Mouse (Mus musculus) midbrain, embryonic 11.5 days (tissue): Measurements from ENCODE around the gene Batf2. TPM values are rescaled to one million over a fixed set of nuclear protein-coding genes. Genes with fewer than 3 reads are reported as not detected.
A peak's percentile ranks its signal among the peaks of the same experiment; 100 is the strongest.
"Not testable (repeated sequence)": the region's sequence is repeated elsewhere in the genome, so short reads cannot be mapped to it uniquely, and the experiment has no call there.

Source experiments
- ATAC-seq: fragments of 200-750 bp; cut with Nextera tagmentation; 2 replicates; pipeline ENCODE4 v1.8.0; 2017; ENCODE audit warnings: moderate TSS enrichment, moderate library complexity; ENCODE audit not compliant: low FRiP score
- DNase-seq: peaks from one replicate; pipeline ENCODE4 v3.0.0; 2015; ENCODE audit warnings: low spot score; ENCODE audit errors: missing footprints
- H3K27ac ChIP-seq: fragments of 300-500 bp; sonication (generic); 2 replicates; pipeline ENCODE4 v1.5.1; 2014; ENCODE audit warnings: low read depth, low read length
- H3K27me3 ChIP-seq: fragments of 300-500 bp; sonication (generic); 2 replicates; pipeline ENCODE4 v1.6.1; 2014; ENCODE audit warnings: mild to moderate bottlenecking, low read length, moderate library complexity, mixed read lengths; ENCODE audit not compliant: control insufficient read depth, insufficient read depth
- H3K36me3 ChIP-seq: fragments of 300-500 bp; sonication (generic); 2 replicates; pipeline ENCODE4 v1.6.1; 2014; ENCODE audit warnings: mild to moderate bottlenecking, low read length, moderate library complexity, mixed read lengths; ENCODE audit not compliant: control insufficient read depth, insufficient read depth
- H3K4me1 ChIP-seq: fragments of 300-500 bp; sonication (generic); 2 replicates; pipeline ENCODE4 v1.6.1; 2014; ENCODE audit warnings: low read length; ENCODE audit not compliant: control insufficient read depth, insufficient read depth
- H3K4me2 ChIP-seq: fragments of 300-500 bp; sonication (generic); 2 replicates; pipeline ENCODE4 v1.6.1; 2014; ENCODE audit warnings: mild to moderate bottlenecking, moderate library complexity
- H3K4me3 ChIP-seq: fragments of 300-500 bp; sonication (generic); 2 replicates; pipeline ENCODE4 v1.5.1; 2014; ENCODE audit warnings: low read depth, low read length
- H3K9ac ChIP-seq: fragments of 300-500 bp; sonication (generic); 2 replicates; pipeline ENCODE4 v1.6.1; 2014; ENCODE audit warnings: low read length
- H3K9me3 ChIP-seq: fragments of 300-500 bp; sonication (generic); 2 replicates; pipeline ENCODE4 v1.6.1; 2016; ENCODE audit warnings: low read length; ENCODE audit not compliant: control insufficient read depth
- WGBS: fragments of 180-500 bp; shearing (Covaris S2); extraction: QIAGEN DNeasy Blood & Tissue Kit; methylation state at CpG from one replicate; pipeline ENCODE4 v1.1.7; 2014; 5-methylcytosine and 5-hydroxymethylcytosine counted together
- polyA plus RNA-seq: library from polyadenylated mRNA; unstranded; fragments of >200 nt; fragmentation: Nextera tagmentation; extraction: Ambion mirVana; gene quantifications from 2 replicates; pipeline ENCODE4 v1.2.1, GENCODE M21; 2014

Batf2 gene
- polyA plus RNA-seq, 1 experiment from 2014 or later: not detected

DNA sequence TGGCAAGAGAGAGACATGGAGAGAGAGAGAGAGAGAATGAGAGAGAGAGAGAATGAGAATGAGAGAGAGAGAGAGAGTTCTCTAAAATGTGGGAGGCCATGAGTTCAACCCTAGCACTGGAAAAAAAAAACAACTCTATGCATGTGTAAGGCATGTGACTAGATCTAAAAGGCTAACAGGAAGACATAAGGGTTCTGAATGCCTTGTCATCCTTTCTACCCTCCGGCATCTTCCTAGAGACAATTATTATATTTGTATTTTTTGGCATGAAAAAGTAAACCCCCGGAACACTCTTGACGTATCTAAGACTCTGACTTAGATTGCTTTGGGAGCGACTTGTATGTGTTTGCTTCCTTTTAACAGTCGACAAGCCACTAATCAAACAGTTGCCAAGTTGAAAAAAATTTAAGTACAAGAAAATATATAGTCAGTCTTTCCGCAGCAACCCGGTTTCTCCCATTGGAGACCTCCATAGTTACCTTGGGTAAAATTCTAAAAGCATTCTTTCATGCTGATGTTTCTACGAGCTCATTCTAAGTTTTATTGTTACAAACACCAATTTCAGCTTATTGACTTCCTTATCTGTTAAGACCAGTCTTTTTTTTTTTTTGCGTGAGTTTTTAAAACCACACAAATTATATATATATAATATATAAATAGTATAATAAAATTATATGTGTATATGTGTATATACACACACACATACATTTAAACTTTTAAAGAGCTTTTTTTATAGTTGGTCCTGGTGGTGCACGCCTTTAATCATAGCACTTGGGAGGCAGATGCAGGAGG is 13.8 kb upstream of the Batf2 start:
- no peak overlapping the region for H3K27ac ChIP-seq
- peak overlapping the region; percentile 64; the same call in 1 of the 2 replicates for H3K9ac ChIP-seq
- no peaks in the 10 kb centered on the region for H3K36me3 ChIP-seq
- no peak for ATAC-seq
- peak; percentile 81 for DNase-seq
- peak overlapping the region; percentile 44 for H3K4me3 ChIP-seq
- 75% methylated on average over 10 of the region's 10 CpGs for WGBS
- no peaks in the 10 kb centered on the region for H3K27me3 ChIP-seq
- no peaks in the 10 kb centered on the region for H3K9me3 ChIP-seq
- H3K4me1 ChIP-seq: peaks cover 2% of the 10 kb centered on the region; the same call in 1 of the 2 replicates
- H3K4me2 ChIP-seq: peak overlapping the region; percentile 66

DNA sequence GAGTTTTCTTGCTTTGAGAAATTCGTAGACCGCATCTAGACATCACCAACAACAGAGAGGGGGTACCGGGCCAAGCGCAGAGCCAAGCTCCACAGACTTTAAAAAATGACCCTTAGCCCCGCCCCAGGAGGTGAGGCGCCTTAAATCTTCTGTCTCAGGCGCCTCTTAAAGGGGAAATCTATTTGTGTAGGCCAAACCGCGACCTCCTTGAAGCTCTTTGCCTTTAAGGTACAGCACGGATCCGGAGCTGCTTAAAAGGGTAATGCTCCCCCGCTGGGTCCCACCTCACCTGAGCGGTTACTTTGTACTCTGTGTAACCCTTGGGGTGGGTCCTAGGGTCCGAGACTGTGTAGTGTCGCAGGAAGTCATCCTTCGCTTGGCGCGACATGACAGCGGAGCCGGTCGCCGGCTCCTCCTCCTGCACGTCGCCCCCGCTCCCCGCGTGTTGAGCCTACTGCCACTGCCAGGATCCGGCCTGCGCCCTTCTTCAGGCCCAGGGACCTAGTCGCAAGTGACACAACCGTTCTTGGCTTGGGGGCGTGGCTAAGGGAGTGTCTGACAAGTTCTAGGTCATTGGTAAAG is 12.9 kb upstream of the Batf2 start, which contains the start of gene Snx15:
Snx15 (minus strand) TSS at position 545 of the 582 bp plus-strand sequence.
- Histone ChIP-seq H3K4me2 (peak within 1 kb of the TSS; percentile 66), H3K4me3 (peak within 1 kb of the TSS; percentile 44), H3K36me3 (no peaks in the 10 kb centered on the region), H3K4me1 (peaks cover 2% of the 10 kb centered on the region; the same call in 1 of the 2 replicates), H3K27me3 (no peaks in the 10 kb centered on the region), H3K9me3 (no peaks in the 10 kb centered on the region), H3K27ac (peak within 1 kb of the TSS; percentile 68), H3K9ac (peak within 1 kb of the TSS; percentile 64)
- ATAC-seq (peak; percentile 91), DNase-seq (peak; percentile 98)
- under 1% methylated on average over 32 of the region's 32 CpGs for WGBS

DNA sequence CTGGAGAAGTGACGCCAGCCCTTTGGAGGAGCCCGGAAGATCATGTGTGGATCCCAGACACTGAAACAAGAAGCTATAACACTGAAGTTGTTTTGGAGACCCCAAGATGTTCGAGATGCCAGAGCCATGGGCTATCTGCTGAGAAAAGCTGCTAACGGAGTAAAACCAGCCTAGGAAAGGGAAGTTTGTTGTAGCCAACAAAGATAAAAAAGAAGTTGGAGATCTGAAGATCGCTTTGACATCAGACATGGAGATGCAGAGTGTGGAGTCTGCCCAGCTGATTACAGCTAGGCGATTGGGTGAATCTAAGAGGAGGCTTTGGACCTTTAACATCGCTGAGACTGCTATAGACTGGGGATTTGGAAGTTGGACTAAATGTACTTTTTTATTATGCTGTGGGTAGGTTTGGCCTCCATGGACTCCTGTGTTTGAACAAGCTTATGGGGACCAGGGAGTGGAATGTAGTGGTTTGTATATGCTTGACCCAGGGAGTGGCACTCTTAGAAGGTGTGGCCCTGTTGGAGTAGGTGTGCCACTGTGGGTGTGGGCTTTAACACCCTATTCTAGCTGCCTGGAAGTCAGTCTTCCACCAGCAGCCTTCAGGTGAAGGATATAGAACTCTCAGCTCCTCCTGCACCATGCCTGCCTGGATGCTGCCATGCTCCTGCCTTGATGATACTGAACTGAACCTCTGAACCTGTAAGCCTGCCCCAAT is 10.2 kb upstream of the Batf2 start:
- not testable (repeated sequence) for H3K4me2 ChIP-seq, ATAC-seq, H3K9ac ChIP-seq, H3K4me3 ChIP-seq, H3K27me3 ChIP-seq, H3K4me1 ChIP-seq, H3K36me3 ChIP-seq, DNase-seq, H3K9me3 ChIP-seq, H3K27ac ChIP-seq
- 75% methylated on average over 7 of the region's 7 CpGs for WGBS

DNA sequence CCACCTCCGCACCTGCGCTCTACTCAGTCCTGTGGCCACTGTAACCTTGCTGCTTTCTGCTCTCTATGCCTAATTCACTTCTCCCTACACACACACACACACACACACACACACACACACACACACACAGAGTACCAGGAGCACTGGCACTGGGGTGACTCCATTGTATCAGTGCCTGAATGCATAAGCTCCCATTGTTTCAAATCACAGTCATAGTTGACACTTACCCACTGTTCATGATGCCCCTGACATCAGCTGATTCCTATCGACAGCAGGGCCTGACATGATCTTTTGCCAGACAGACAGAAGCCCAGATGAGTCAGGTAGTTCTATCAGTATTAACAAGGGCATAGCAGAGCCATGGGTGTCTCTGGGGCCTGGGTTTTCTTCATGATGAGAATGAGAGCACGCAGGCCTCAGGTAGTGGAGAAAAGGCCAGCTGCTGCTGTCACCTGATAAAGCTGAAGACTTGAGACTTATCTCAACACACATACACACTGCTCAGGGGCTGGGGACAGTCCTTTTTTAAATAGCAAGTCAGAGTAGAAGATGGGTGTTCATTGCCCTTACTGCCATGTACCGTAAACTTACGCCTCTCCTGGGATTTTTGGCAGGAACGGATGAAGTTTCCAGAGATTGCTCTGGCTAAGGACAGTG is 8.5 kb upstream of the Batf2 start:
- Histone ChIP-seq H3K9me3 (no peaks in the 10 kb centered on the region), H3K4me3 (no peak overlapping the region), H3K9ac (no peak overlapping the region), H3K36me3 (no peaks in the 10 kb centered on the region; the same call in none of the 2 replicates), H3K27me3 (no peaks in the 10 kb centered on the region), H3K4me1 (peaks cover 2% of the 10 kb centered on the region; the same call in 1 of the 2 replicates), H3K27ac (no peak overlapping the region), H3K4me2 (no peak overlapping the region)
- ATAC-seq (no peak), DNase-seq (no peak)
- 87% methylated on average over 7 of the region's 7 CpGs for WGBS

DNA sequence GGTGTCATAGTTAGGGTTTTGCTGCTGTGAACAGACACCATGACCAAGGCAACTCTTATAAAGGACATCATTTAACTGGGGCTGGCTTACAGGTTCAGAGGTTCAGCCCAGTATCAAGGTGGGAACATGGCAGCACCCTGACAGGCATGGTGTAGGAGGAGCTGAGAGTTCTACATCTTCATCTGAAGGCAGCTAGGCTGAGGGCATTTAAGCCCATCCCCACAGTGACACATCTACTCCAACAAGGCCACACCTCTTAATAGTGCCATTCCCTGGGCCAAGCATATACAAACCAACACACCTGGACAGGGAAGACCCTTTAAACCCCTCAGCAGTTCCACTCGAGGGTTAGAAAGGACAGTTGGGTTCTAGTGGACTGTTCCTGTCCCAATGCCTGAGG is 7.6 kb upstream of the Batf2 start:
- not testable (repeated sequence) for H3K4me2 ChIP-seq, DNase-seq, ATAC-seq, H3K36me3 ChIP-seq, H3K9ac ChIP-seq, H3K27me3 ChIP-seq, H3K4me3 ChIP-seq, H3K9me3 ChIP-seq, H3K4me1 ChIP-seq, H3K27ac ChIP-seq
- 50% methylated on average over 1 of the region's 1 CpGs for WGBS

DNA sequence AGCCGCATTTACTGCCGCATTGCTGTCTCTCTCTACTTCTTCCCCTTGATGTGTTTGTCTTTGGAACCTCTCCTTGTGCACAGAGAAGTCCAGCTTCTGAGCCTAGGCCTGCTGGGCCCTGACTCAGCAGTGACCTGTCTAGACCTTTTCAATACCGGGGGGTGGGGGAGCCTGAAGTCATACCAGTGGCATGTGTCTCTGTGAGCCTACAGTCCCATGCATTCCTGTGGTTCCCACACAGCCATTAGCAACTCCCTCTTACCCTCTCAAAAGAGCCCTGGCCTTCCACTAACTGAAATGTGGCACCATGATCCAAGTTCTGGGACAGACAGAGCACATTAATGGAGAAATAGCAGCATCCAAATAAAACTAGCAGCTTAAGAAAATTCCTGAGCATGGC is 4.4 kb upstream of the Batf2 start:
- Histone ChIP-seq H3K9me3 (no peaks in the 10 kb centered on the region), H3K27ac (no peak overlapping the region), H3K4me1 (peaks cover 9% of the 10 kb centered on the region), H3K36me3 (no peaks in the 10 kb centered on the region; the same call in none of the 2 replicates), H3K4me3 (no peak overlapping the region), H3K4me2 (no peak overlapping the region), H3K9ac (no peak overlapping the region), H3K27me3 (no peaks in the 10 kb centered on the region)
- DNase-seq (peak; percentile 4), ATAC-seq (no peak)
- WGBS: 82% methylated on average over 3 of the region's 3 CpGs

DNA sequence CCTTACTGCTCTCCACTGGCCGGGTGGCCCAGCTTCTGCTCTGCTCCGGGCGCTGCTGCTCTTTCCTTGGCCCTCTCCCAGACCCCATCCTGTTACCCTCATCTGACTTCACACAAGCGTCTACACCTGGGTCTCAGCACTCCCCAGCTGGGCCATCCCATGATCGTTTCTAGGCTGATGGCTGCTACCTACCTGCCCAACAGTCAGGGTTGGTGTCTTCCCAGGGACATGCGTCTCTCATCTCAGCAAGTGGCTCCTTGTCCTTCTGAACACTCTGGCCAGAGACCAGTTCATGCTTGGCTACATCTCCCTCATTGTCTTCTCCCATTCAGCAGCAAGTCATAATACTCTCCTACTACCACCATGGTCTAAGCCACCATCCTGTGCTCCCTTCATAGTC is 1.1 kb upstream of the Batf2 start:
- Histone ChIP-seq H3K27me3 (no peaks in the 10 kb centered on the region), H3K4me2 (peak overlapping the region; percentile 88), H3K9ac (peak overlapping the region; percentile 90), H3K4me1 (peaks cover 9% of the 10 kb centered on the region), H3K27ac (no peak overlapping the region), H3K36me3 (no peaks in the 10 kb centered on the region; the same call in none of the 2 replicates), H3K4me3 (no peak overlapping the region; the same call in 1 of the 2 replicates), H3K9me3 (no peaks in the 10 kb centered on the region)
- DNase-seq (no peak), ATAC-seq (no peak)
- WGBS: 91% methylated on average over 6 of the region's 6 CpGs

DNA sequence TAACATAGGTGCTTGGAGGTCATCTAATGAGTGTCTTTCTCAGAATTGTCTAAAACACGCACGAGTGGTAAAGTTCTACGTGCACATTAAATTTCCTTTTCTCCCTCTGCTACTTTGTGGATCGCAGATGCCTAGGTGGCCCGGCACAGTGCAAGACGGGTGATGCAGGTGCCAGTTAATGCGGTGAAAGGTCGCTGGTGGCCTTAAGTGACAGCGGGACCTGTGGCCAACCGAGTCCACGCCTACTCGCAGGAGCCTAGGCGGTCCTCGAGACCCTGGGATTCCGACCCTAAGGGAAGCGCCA is 457 bp upstream of the Batf2 start:
- Histone ChIP-seq H3K36me3 (no peaks in the 10 kb centered on the region; the same call in none of the 2 replicates), H3K4me1 (peaks cover 9% of the 10 kb centered on the region), H3K9ac (peak overlapping the region; percentile 90), H3K27me3 (no peaks in the 10 kb centered on the region), H3K9me3 (no peaks in the 10 kb centered on the region), H3K4me2 (peak overlapping the region; percentile 88), H3K27ac (peak overlapping the region; percentile 97), H3K4me3 (peak overlapping the region; percentile 70)
- no peak for ATAC-seq
- WGBS: 8% methylated on average over 16 of the region's 16 CpGs
- DNase-seq: no peak
